Mouse (Mus musculus) G1E (cell line): ENCODE measurements around the gene Dnajb1. TPM values are rescaled to one million over a fixed set of nuclear protein-coding genes. Genes with fewer than 3 reads are reported as not detected.

ENCODE experiments used
- ATAC-seq: 2 replicates; pipeline ENCODE4 v1.8.0; 2016; ENCODE audit warnings: mild to moderate bottlenecking; ENCODE audit not compliant: insufficient number of reproducible peaks, poor library complexity, low FRiP score, severe bottlenecking; ENCODE audit errors: extremely low read depth
- DNase-seq: peaks from one replicate; pipeline ENCODE4 v3.0.0; 2012; ENCODE audit warnings: low spot score
- H3K27me3 ChIP-seq: 2 replicates; pipeline ENCODE4 v1.6.1; 2012; ENCODE audit warnings: mild to moderate bottlenecking, low read length, inconsistent platforms; ENCODE audit not compliant: insufficient read depth
- H3K36me3 ChIP-seq: replicated peaks from 2 replicates; pipeline ENCODE3; 2012; ENCODE audit warnings: mild to moderate bottlenecking, inconsistent platforms
- H3K4me1 ChIP-seq: 2 replicates; pipeline ENCODE4 v1.6.1; 2012; ENCODE audit warnings: low read depth, low read length, inconsistent platforms, mixed read lengths; ENCODE audit not compliant: insufficient read depth
- H3K4me3 ChIP-seq: 2 replicates; pipeline ENCODE4 v1.5.1; 2012; ENCODE audit warnings: low read depth, mild to moderate bottlenecking, inconsistent platforms, low read length, moderate library complexity, mixed read lengths
- H3K9me3 ChIP-seq: replicated peaks from 2 replicates; pipeline ENCODE4 v1.6.1; 2012; ENCODE audit warnings: inconsistent platforms
- CTCF ChIP-seq: IDR thresholded peaks from 2 replicates; pipeline ENCODE4 v1.5.1; 2012; ENCODE audit warnings: low read depth, low read length, inconsistent platforms, mixed read lengths
- GATA1 ChIP-seq: IDR thresholded peaks from 2 replicates; pipeline ENCODE4 v1.6.1; 2012; ENCODE audit warnings: borderline replicate concordance, low read length, inconsistent platforms, mixed read lengths
- GATA2 ChIP-seq: IDR thresholded peaks from 2 replicates; pipeline ENCODE4 v1.6.1; 2012; ENCODE audit warnings: low read depth, low read length, inconsistent platforms, borderline replicate concordance
- POLR2AphosphoS5 ChIP-seq: IDR thresholded peaks from 2 replicates; pipeline ENCODE4 v1.6.1; 2012; ENCODE audit warnings: low read depth, low read length, inconsistent platforms; ENCODE audit not compliant: insufficient replicate concordance
- TAL1 ChIP-seq: conservative IDR thresholded peaks from 2 replicates; pipeline ENCODE4 v1.6.1; 2012; ENCODE audit warnings: low read depth, low read length, inconsistent platforms, mixed read lengths
- polyA plus RNA-seq: library from polyadenylated mRNA; stranded (reverse); fragments of >175 nt; gene quantifications from 2 replicates; pipeline ENCODE4 v1.2.3, GENCODE M21; 2012
- total RNA-seq, 2 experiments: library from RNA; stranded (forward) in 1 of 2; stranded (reverse) in 1 of 2; fragments of 200-1000 nt in 1 of 2; fragments of >200 nt in 1 of 2; fragmentation: Nextera tagmentation in 1 of 2; gene quantifications; 2 replicates each; pipeline ENCODE4 v1.2.3; 2014 to 2017

Gene Dnajb1
- total and polyA plus RNA-seq, 3 experiments: 36.0 to 44.8 (median 37.8) TPM

DNA sequence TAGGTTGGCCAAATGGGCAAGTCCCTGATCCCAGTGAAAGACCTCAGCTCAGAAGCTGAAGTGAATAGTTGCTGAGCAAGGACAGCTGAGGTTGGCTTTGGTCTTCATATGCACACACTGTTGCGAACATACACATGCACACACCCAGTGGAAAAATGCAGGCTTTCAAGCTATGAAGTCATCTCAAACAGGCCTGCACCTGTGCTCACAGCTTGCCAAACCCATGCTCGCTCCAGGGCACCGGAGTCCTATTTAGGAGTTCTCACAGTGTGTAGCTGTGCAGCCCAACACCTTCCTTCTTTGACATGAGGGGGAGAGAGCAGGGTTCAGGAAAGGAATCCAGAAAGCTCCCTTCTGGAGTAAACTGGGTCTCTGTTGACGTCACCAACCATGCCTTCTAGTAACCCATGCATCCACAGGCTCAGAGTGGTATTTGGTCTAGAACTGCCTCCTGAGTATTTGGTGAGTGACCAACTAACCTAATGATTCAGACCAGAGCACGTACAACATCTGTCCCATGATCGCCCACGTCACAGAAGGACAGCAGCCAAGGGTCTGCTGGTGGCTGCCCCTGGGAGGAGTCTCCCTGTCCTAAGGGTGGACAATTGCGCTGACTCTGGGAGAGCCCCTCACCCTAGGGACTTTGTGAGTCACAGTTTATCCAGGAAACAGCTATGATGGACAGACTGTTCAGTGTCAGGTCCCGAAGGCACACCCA lies 11.7 kb downstream of the Dnajb1 start:
- H3K4me3 ChIP-seq: no peak overlapping the region
- H3K36me3 ChIP-seq: peaks cover 7% of the 10 kb centered on the region
- ATAC-seq (no peak), DNase-seq (no peak)
- H3K27me3 ChIP-seq: no peaks in the 10 kb centered on the region
- H3K9me3 ChIP-seq: no peaks in the 10 kb centered on the region
- TF ChIP-seq POLR2AphosphoS5 (no peak), GATA1 (no peak), CTCF (no peak), GATA2 (no peak), TAL1 (no peak)
- peaks cover 22% of the 10 kb centered on the region for H3K4me1 ChIP-seq

GRCm38 (mm10) chr8:83621691-83622388 lies 13.8 kb downstream of the Dnajb1 start:
- ATAC-seq (no peak), DNase-seq (no peak)
- Histone ChIP-seq H3K4me3 (peak overlapping the region; percentile 69; the same call in 1 of the 2 replicates), H3K4me1 (peaks cover 22% of the 10 kb centered on the region), H3K27me3 (no peaks in the 10 kb centered on the region), H3K9me3 (no peaks in the 10 kb centered on the region), H3K36me3 (no peaks in the 10 kb centered on the region)
- TF ChIP-seq TAL1 (no peak), CTCF (no peak), POLR2AphosphoS5 (no peak), GATA2 (no peak), GATA1 (no peak)

GRCm38 (mm10) chr8:83622389-83622989 lies 14.5 kb downstream of the Dnajb1 start:
- Histone ChIP-seq H3K9me3 (no peaks in the 10 kb centered on the region), H3K4me1 (peaks cover 22% of the 10 kb centered on the region), H3K4me3 (peak overlapping the region; percentile 69; the same call in 1 of the 2 replicates), H3K27me3 (no peaks in the 10 kb centered on the region), H3K36me3 (no peaks in the 10 kb centered on the region)
- no peak for TF ChIP-seq TAL1
- TF ChIP-seq CTCF: peak; percentile 32; the same call in 1 of the 2 replicates
- DNase-seq: peak; percentile 69
- peak; percentile 40; the same call in 1 of the 2 replicates for ATAC-seq

DNA sequence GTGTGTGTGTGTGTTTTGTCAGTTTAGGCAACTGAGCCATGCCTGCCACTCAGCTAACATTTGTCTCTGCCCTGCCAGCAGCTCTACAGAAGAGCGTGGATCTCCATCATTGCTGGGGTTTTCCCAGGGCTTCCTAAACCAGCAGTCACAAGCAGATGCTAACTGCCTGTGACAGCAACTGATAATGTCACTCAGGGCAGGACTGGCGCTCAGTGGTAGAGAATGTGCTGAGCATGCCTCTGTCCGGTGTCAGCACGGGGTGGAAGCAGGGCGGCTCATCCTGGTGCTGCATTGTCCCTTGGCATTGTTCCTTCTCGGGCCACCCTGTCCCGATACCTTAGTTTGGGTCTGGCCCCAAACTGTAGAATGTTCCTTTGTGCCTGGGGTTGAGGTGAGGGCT lies 15.6 kb downstream of the Dnajb1 start:
- ATAC-seq (no peak), DNase-seq (no peak)
- no peak for TF ChIP-seq TAL1
- no peak for TF ChIP-seq POLR2AphosphoS5
- no peak for TF ChIP-seq GATA1
- Histone ChIP-seq H3K4me1 (peaks cover 22% of the 10 kb centered on the region), H3K36me3 (no peaks in the 10 kb centered on the region), H3K4me3 (no peak overlapping the region), H3K27me3 (no peaks in the 10 kb centered on the region), H3K9me3 (no peaks in the 10 kb centered on the region)

GRCm38 (mm10) chr8:83624739-83625138 lies 16.7 kb downstream of the Dnajb1 start:
- H3K4me3 ChIP-seq: no peak overlapping the region
- H3K4me1 ChIP-seq: peaks cover 22% of the 10 kb centered on the region
- ATAC-seq (no peak), DNase-seq (no peak)
- no peaks in the 10 kb centered on the region for H3K27me3 ChIP-seq
- H3K9me3 ChIP-seq: no peaks in the 10 kb centered on the region
- TF ChIP-seq CTCF: no peak
- TF ChIP-seq GATA2: no peak
- no peak for TF ChIP-seq GATA1
- no peak for TF ChIP-seq POLR2AphosphoS5
- no peak for TF ChIP-seq TAL1
- H3K36me3 ChIP-seq: no peaks in the 10 kb centered on the region

DNA sequence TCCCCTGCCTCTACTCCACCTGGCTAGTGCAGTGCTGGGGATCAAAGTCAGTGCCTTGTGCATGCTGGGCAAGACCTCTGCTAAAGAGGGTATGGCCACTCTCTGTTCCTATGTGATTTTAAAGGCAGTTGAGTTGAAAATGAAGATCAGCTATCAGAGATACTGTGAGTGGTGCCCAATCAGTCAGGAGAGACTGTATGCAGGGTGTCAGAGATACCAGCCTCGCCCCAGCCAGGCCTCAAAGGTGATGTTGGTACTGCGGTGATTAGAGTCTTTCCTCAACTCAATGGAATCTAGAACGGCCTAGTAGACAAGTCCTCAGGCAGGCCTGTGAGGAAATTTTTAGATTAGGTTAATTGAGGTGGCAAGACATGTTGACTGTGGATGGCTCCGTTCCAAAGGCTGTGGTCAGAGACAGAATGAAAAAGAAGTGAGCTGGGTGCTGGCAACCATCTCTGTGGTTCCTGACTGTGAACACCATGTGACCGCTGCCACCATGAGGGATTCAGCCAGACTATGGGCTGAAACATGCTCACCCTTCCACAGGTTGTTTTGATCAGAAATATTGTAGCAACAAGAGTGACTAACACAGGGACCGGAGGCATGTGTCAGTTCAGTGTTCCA lies 17.8 kb downstream of the Dnajb1 start:
- DNase-seq (no peak), ATAC-seq (no peak)
- Histone ChIP-seq H3K36me3 (no peaks in the 10 kb centered on the region), H3K27me3 (no peaks in the 10 kb centered on the region), H3K9me3 (no peaks in the 10 kb centered on the region), H3K4me1 (peaks cover 22% of the 10 kb centered on the region), H3K4me3 (no peak overlapping the region)
- no peak for TF ChIP-seq POLR2AphosphoS5
- no peak for TF ChIP-seq CTCF
- TF ChIP-seq TAL1: no peak
- TF ChIP-seq GATA1: no peak
- no peak for TF ChIP-seq GATA2
